Mouse (Mus musculus) CH12.LX (cell line): ENCODE results near the gene Mlana. TPM values are rescaled to one million over a fixed set of nuclear protein-coding genes. Genes with fewer than 3 reads are reported as not detected.

Experiments
- DNase-seq: peaks from one replicate; pipeline ENCODE4 v3.0.0-alpha.2; 2013; ENCODE audit errors: extremely low read depth
- H3K27ac ChIP-seq: 2 replicates; pipeline ENCODE4 v1.5.1; 2012; ENCODE audit warnings: low read depth, mild to moderate bottlenecking, control low read depth, moderate library complexity; ENCODE audit not compliant: insufficient read depth
- H3K27me3 ChIP-seq: replicated peaks from 2 replicates; pipeline ENCODE3; 2012; ENCODE audit warnings: inconsistent platforms
- H3K36me3 ChIP-seq, 2 experiments: replicated peaks in 1 of 2; 2 replicates each; pipeline versions ENCODE3 to v1.6.1; 2012; ENCODE audit warnings: inconsistent platforms in 1 of 2, low read length in 1 of 2, mild to moderate bottlenecking in 1 of 2, mixed read lengths in 1 of 2, moderate library complexity in 1 of 2; ENCODE audit not compliant: control insufficient read depth in 1 of 2, insufficient read depth in 1 of 2
- H3K4me1 ChIP-seq, 2 experiments: 2 replicates each; pipeline ENCODE4 v1.6.1; 2012; ENCODE audit warnings: inconsistent platforms in 1 of 2, moderate library complexity in 1 of 2; ENCODE audit not compliant: insufficient read depth in 2 of 2, control insufficient read depth in 1 of 2
- H3K4me2 ChIP-seq: 2 replicates; pipeline ENCODE4 v1.6.1; 2012; ENCODE audit warnings: low read depth, mild to moderate bottlenecking, control low read depth; ENCODE audit not compliant: poor library complexity, insufficient read depth, severe bottlenecking
- H3K4me3 ChIP-seq, 3 experiments: fragments of 150-350 bp in 1 of 3; sonication (generic) in 1 of 3; replicated peaks in 1 of 3; 2 replicates each; pipeline versions ENCODE3 to v1.5.1; 2011 to 2012; ENCODE audit warnings: low read depth in 2 of 3, low read length in 2 of 3, mild to moderate bottlenecking in 2 of 3, moderate library complexity in 2 of 3, control low read depth in 1 of 3, improper control_type of control experiment in 1 of 3, inconsistent platforms in 1 of 3, mixed read lengths in 1 of 3; ENCODE audit not compliant: poor library complexity in 1 of 3
- H3K79me2 ChIP-seq: replicated peaks from 2 replicates; pipeline ENCODE4 v1.6.1; 2012; ENCODE audit warnings: mild to moderate bottlenecking, moderate library complexity; ENCODE audit not compliant: control insufficient read depth, poor library complexity, insufficient read depth, severe bottlenecking; ENCODE audit errors: extremely low read depth
- H3K9ac ChIP-seq: 2 replicates; pipeline ENCODE4 v1.6.1; 2012; ENCODE audit warnings: low read depth, mild to moderate bottlenecking, control low read depth, moderate library complexity; ENCODE audit not compliant: insufficient read depth
- H3K9me3 ChIP-seq: replicated peaks from 2 replicates; pipeline ENCODE3; 2012; ENCODE audit warnings: low read length, inconsistent platforms, mixed read lengths
- CHD1 ChIP-seq: IDR thresholded peaks from 2 replicates; pipeline ENCODE4 v1.6.1; 2012; ENCODE audit warnings: low read depth, low read length, improper control_type of control experiment, inconsistent platforms
- CTCF ChIP-seq, 2 experiments: IDR thresholded peaks in 1 of 2; conservative IDR thresholded peaks in 1 of 2; 2 replicates each; pipeline ENCODE4 v1.5.1; 2011 to 2012; ENCODE audit warnings: low read depth in 2 of 2, low read length in 2 of 2, improper control_type of control experiment in 1 of 2, inconsistent platforms in 1 of 2, mild to moderate bottlenecking in 1 of 2, moderate library complexity in 1 of 2
- E2F4 ChIP-seq: IDR thresholded peaks from 2 replicates; pipeline ENCODE4 v1.6.1; 2011; ENCODE audit warnings: low read depth, low read length, improper control_type of control experiment; ENCODE audit not compliant: insufficient replicate concordance
- ELF1 ChIP-seq: IDR thresholded peaks from 2 replicates; pipeline ENCODE4 v1.6.1; 2014; ENCODE audit warnings: low read depth, mild to moderate bottlenecking, inconsistent platforms, low read length, improper control_type of control experiment
- EP300 ChIP-seq: IDR thresholded peaks from 2 replicates; pipeline ENCODE4 v1.6.1; 2011; ENCODE audit warnings: low read length, improper control_type of control experiment
- HCFC1 ChIP-seq: IDR thresholded peaks from 2 replicates; pipeline ENCODE4 v1.6.1; 2012; ENCODE audit warnings: low read depth, mild to moderate bottlenecking, inconsistent platforms, low read length, improper control_type of control experiment
- JUND ChIP-seq: conservative IDR thresholded peaks from 2 replicates; pipeline ENCODE4 v1.6.1; 2011; ENCODE audit warnings: low read depth, low read length, improper control_type of control experiment
- MAX ChIP-seq: IDR thresholded peaks from 2 replicates; pipeline ENCODE4 v1.6.1; 2011; ENCODE audit warnings: low read length, improper control_type of control experiment
- MYC ChIP-seq: IDR thresholded peaks from 2 replicates; pipeline ENCODE4 v1.6.1; 2011; ENCODE audit warnings: low read depth, mild to moderate bottlenecking, improper control_type of control experiment, low read length
- POLR2AphosphoS2 ChIP-seq: IDR thresholded peaks from 2 replicates; pipeline ENCODE4 v1.6.1; 2011; ENCODE audit warnings: low read depth, low read length, improper control_type of control experiment
- SIN3A ChIP-seq: IDR thresholded peaks from 2 replicates; pipeline ENCODE4 v1.6.1; 2012; ENCODE audit warnings: low read length, improper control_type of control experiment, inconsistent platforms
- SMC3 ChIP-seq: IDR thresholded peaks from 2 replicates; pipeline ENCODE4 v1.6.1; 2011; ENCODE audit warnings: low read depth, low read length, improper control_type of control experiment
- USF1 ChIP-seq: IDR thresholded peaks from 2 replicates; pipeline ENCODE4 v1.6.1; 2014; ENCODE audit warnings: low read depth, mild to moderate bottlenecking, inconsistent platforms, low read length, improper control_type of control experiment
- ZKSCAN1 ChIP-seq: IDR thresholded peaks from 2 replicates; pipeline ENCODE4 v1.6.1; 2012; ENCODE audit warnings: low read depth, inconsistent platforms, low read length, improper control_type of control experiment, borderline replicate concordance
- dilution Hi-C: fragments of 300-500 bp; cut with MboI; formaldehyde crosslinking; loops from 2 replicates; pipeline ENCODE4 v1.14.3; 2020; ENCODE audit warnings: low sequenced_read_pairs; ENCODE audit not compliant: extremely low pct_unique_long_range_greater_than_20kb, extremely low pct_ligation_motif_present
- in situ Hi-C: fragments of 300-500 bp; cut with MboI; formaldehyde crosslinking; loops from 3 replicates; pipeline ENCODE4 v1.14.3; 2019; ENCODE audit warnings: low sequenced_read_pairs, low pct_ligation_motif_present, low pct_unique_long_range_greater_than_20kb, mixed read lengths
- polyA plus RNA-seq: library from polyadenylated mRNA; unstranded; fragments of >175 nt; gene quantifications from 2 replicates; pipeline ENCODE4 v1.2.1, GENCODE M21; 2012; ENCODE audit warnings: low read depth; ENCODE audit not compliant: insufficient read length
- total RNA-seq, 2 experiments: library from RNA; depleted of rRNA; stranded (reverse); fragments of 300-350 nt in 1 of 2; fragments of >200 nt in 1 of 2; gene quantifications; 2 replicates each; pipeline ENCODE4 v1.2.3; 2012 to 2014

Mlana gene
- total and polyA plus RNA-seq, 3 experiments, result not detected

- Histone ChIP-seq H3K4me2 (no peak overlapping the region), H3K4me3 (no peak overlapping the region), H3K79me2 (no peaks in the 10 kb centered on the region), H3K9ac (no peak overlapping the region), H3K9me3 (no peaks in the 10 kb centered on the region), H3K27ac (no peak overlapping the region), H3K4me1 (no peaks in the 10 kb centered on the region), H3K36me3 (no peaks in the 10 kb centered on the region), H3K27me3 (no peaks in the 10 kb centered on the region)
- TF ChIP-seq ELF1 (no peak), JUND (no peak)
- dilution Hi-C loops (no loop called here), in situ Hi-C loops (no loop called here)
- DNase-seq, result no peak
These were observed 35.5 kb upstream of the Mlana start for GRCm38 (mm10) chr19:29661974-29662580.

- in situ Hi-C loops (no loop called here), dilution Hi-C loops (no loop called here)
- Histone ChIP-seq H3K27me3 (no peaks in the 10 kb centered on the region), H3K27ac (no peak overlapping the region), H3K79me2 (no peaks in the 10 kb centered on the region), H3K4me1 (no peaks in the 10 kb centered on the region), H3K9me3 (no peaks in the 10 kb centered on the region), H3K36me3 (no peaks in the 10 kb centered on the region), H3K4me2 (no peak overlapping the region), H3K4me3 (no peak overlapping the region), H3K9ac (no peak overlapping the region)
- TF ChIP-seq EP300, result no peak
- no peak for TF ChIP-seq HCFC1
- no peak for TF ChIP-seq SMC3
- no peak for TF ChIP-seq ZKSCAN1
- TF ChIP-seq MYC, result no peak
- no peak for TF ChIP-seq E2F4
- no peak for TF ChIP-seq POLR2AphosphoS2
- no peak for DNase-seq
These were observed 33.8 kb upstream of the Mlana start for GRCm38 (mm10) chr19:29663780-29664179.

GRCm38 (mm10) chr19:29664934-29665333, 32.7 kb upstream of the Mlana start:
- no peaks in the 10 kb centered on the region for H3K27me3 ChIP-seq
- H3K79me2 ChIP-seq, result no peaks in the 10 kb centered on the region
- peaks cover 4 to 6% of the 10 kb centered on the region in 2 experiments; a peak in 3 of 4 replicates for H3K4me1 ChIP-seq
- no peaks in the 10 kb centered on the region for H3K36me3 ChIP-seq
- no peak overlapping the region for H3K4me2 ChIP-seq
- dilution Hi-C loops, result no loop called here
- no peak overlapping the region for H3K4me3 ChIP-seq
- no peak overlapping the region for H3K27ac ChIP-seq
- no peak for DNase-seq
- H3K9ac ChIP-seq, result no peak overlapping the region
- TF ChIP-seq SIN3A, result no peak
- no peak for TF ChIP-seq CHD1
- no peak for TF ChIP-seq POLR2AphosphoS2
- TF ChIP-seq USF1, result no peak
- no peak for TF ChIP-seq MAX
- no peak for TF ChIP-seq CTCF (conservative IDR thresholded peaks at IDR 0.05 in 1 of 2, IDR thresholded peaks at IDR 0.05 in 1 of 2; ENCODE audit: low read depth in 2 of 2, low read length in 2 of 2)
- no peaks in the 10 kb centered on the region for H3K9me3 ChIP-seq
- in situ Hi-C loops, result no loop called here
